Mouse (Mus musculus) midbrain, embryonic 12.5 days (tissue): ENCODE data around the gene Slc35a1. TPM values are rescaled to one million over a fixed set of nuclear protein-coding genes. Genes with fewer than 3 reads are reported as not detected.

Experiments used
- ATAC-seq: fragments of 200-750 bp; cut with Nextera tagmentation; 2 replicates; pipeline ENCODE4 v1.8.0; 2017; ENCODE audit warnings: low read depth, moderate TSS enrichment, moderate library complexity; ENCODE audit not compliant: low FRiP score
- H3K27ac ChIP-seq: fragments of 300-500 bp; sonication (generic); replicated peaks from 2 replicates; pipeline ENCODE4 v1.5.1; 2016; ENCODE audit warnings: mild to moderate bottlenecking
- H3K27me3 ChIP-seq: fragments of 300-500 bp; sonication (generic); 2 replicates; pipeline ENCODE4 v1.6.1; 2016; ENCODE audit warnings: mild to moderate bottlenecking
- H3K36me3 ChIP-seq: fragments of 300-500 bp; sonication (generic); 2 replicates; pipeline ENCODE4 v1.6.1; 2016
- H3K4me1 ChIP-seq: fragments of 300-500 bp; sonication (generic); 2 replicates; pipeline ENCODE4 v1.6.1; 2016
- H3K4me2 ChIP-seq: fragments of 300-500 bp; sonication (generic); replicated peaks from 2 replicates; pipeline ENCODE4 v1.6.1; 2016; ENCODE audit warnings: mild to moderate bottlenecking, moderate library complexity
- H3K4me3 ChIP-seq: fragments of 300-500 bp; sonication (generic); 2 replicates; pipeline ENCODE4 v1.5.1; 2016; ENCODE audit warnings: mild to moderate bottlenecking
- H3K9ac ChIP-seq: fragments of 300-500 bp; sonication (generic); replicated peaks from 2 replicates; pipeline ENCODE4 v1.6.1; 2016; ENCODE audit warnings: mild to moderate bottlenecking, moderate library complexity
- H3K9me3 ChIP-seq: fragments of 300-500 bp; sonication (generic); 2 replicates; pipeline ENCODE4 v1.6.1; 2016; ENCODE audit warnings: mild to moderate bottlenecking
- WGBS: fragments of 180-500 bp; shearing (Covaris S2); methylation state at CpG from one replicate; pipeline ENCODE4 v1.1.7; 2016; 5-methylcytosine and 5-hydroxymethylcytosine counted together
- polyA plus RNA-seq: library from polyadenylated mRNA; unstranded; fragments of >200 nt; fragmentation: Nextera tagmentation; extraction: Ambion mirVana; gene quantifications from 2 replicates; pipeline ENCODE4 v1.2.1, GENCODE M21; 2016

Slc35a1 gene
- polyA plus RNA-seq, 1 experiment from 2014 or later: 51.6 TPM

DNA sequence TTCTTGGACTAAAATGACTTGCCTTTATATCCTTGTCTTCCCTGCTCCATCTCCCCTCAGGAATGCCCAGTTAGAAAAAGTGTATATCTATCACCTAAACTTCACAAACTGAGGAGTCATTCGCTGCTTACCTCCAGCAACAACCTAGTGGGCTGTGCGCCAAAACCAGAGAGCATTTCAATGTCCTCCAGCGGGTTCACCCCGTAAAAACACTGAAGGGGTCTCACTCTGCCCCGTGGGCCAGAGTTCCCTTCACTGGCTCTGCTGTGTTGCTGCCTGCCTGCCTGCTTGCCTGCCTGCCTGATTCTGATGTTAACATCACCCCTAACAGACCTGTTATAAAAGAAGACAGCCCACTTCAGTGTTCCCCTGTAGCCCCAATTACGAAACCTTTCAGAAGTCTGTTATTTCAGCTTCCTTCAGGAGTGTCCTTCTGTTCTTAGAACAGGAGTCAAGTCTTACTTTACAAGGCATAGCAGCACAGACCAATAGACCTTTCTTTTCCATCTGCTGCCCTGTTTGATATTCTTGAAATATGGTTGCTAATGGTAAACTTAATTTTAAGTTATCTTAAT lies 73.6 kb downstream of the Slc35a1 start:
- H3K4me3 ChIP-seq: peak overlapping the region; percentile 78
- 76% methylated on average over 6 of the region's 6 CpGs for WGBS
- no peak for ATAC-seq

More for the DNA sequence above, 73.6 kb downstream of the Slc35a1 start:
- Histone ChIP-seq H3K27me3 (no peaks in the 10 kb centered on the region), H3K4me1 (peaks cover 23% of the 10 kb centered on the region), H3K4me2 (peak overlapping the region; percentile 95), H3K9me3 (no peaks in the 10 kb centered on the region), H3K27ac (no peak overlapping the region), H3K36me3 (peaks cover 6% of the 10 kb centered on the region; the same call in 1 of the 2 replicates), H3K9ac (peak overlapping the region; percentile 84)

Other genes starting within 250 kb of the Slc35a1 start
- 122 and 139 TPM in 2 replicates for gene Akirin2, start 136.5 kb downstream of the Slc35a1 start, polyA plus RNA-seq
- 110 and 114 TPM in 2 replicates for gene Orc3, start 72.5 kb downstream of the Slc35a1 start, polyA plus RNA-seq
- gene Rars2, start 72.5 kb downstream of the Slc35a1 start, polyA plus RNA-seq: 72.9 and 76.7 TPM in 2 replicates
- 1.1 and 1.2 TPM in 2 replicates for gene Cfap206, start 42.8 kb upstream of the Slc35a1 start, polyA plus RNA-seq
- not detected in 2 replicates for gene Gm136, start 68.8 kb upstream of the Slc35a1 start, polyA plus RNA-seq
- gene Smim8, start 91.0 kb upstream of the Slc35a1 start, polyA plus RNA-seq: 43.0 and 43.9 TPM in 2 replicates
- gene Zfp292, start 195.5 kb upstream of the Slc35a1 start, polyA plus RNA-seq: 42.7 and 48.5 TPM in 2 replicates
- not detected in 2 replicates for gene Cga, start 206.3 kb upstream of the Slc35a1 start, polyA plus RNA-seq